Mouse (Mus musculus) heart, embryonic 16.5 days (tissue): Measurements from ENCODE around the gene Cd19. TPM values are rescaled to one million over a fixed set of nuclear protein-coding genes. Genes with fewer than 3 reads are reported as not detected.

Source experiments
- ATAC-seq: fragments of 200-750 bp; cut with Nextera tagmentation; replicated peaks from 2 replicates; pipeline ENCODE4 v1.8.0; 2017; ENCODE audit warnings: moderate number of reproducible peaks; ENCODE audit not compliant: insufficient read depth, low FRiP score; ENCODE audit errors: extremely low read depth
- H3K27ac ChIP-seq: fragments of 300-500 bp; sonication (generic); 2 replicates; pipeline ENCODE4 v1.5.1; 2014; ENCODE audit warnings: mild to moderate bottlenecking, low read length, control low read depth, moderate library complexity
- H3K27me3 ChIP-seq: fragments of 300-500 bp; sonication (generic); 2 replicates; pipeline ENCODE4 v1.6.1; 2014; ENCODE audit warnings: low read length, mixed read lengths; ENCODE audit not compliant: control insufficient read depth, insufficient read depth
- H3K36me3 ChIP-seq: fragments of 300-500 bp; sonication (generic); 2 replicates; pipeline ENCODE4 v1.6.1; 2014; ENCODE audit not compliant: control insufficient read depth, insufficient read depth
- H3K4me1 ChIP-seq: fragments of 300-500 bp; sonication (generic); 2 replicates; pipeline ENCODE4 v1.6.1; 2014; ENCODE audit warnings: low read length, mixed read lengths; ENCODE audit not compliant: control insufficient read depth, insufficient read depth
- H3K4me2 ChIP-seq: fragments of 300-500 bp; sonication (generic); 2 replicates; pipeline ENCODE4 v1.6.1; 2014; ENCODE audit warnings: low read depth, mild to moderate bottlenecking, control low read depth, low read length
- H3K4me3 ChIP-seq: fragments of 300-500 bp; sonication (generic); 2 replicates; pipeline ENCODE4 v1.5.1; 2014; ENCODE audit warnings: mild to moderate bottlenecking, control low read depth, low read length
- H3K9ac ChIP-seq: fragments of 300-500 bp; sonication (generic); 2 replicates; pipeline ENCODE4 v1.6.1; 2014; ENCODE audit warnings: low read length, control low read depth
- H3K9me3 ChIP-seq: fragments of 300-500 bp; sonication (generic); replicated peaks from 2 replicates; pipeline ENCODE4 v1.6.1; 2016; ENCODE audit warnings: low read length; ENCODE audit not compliant: control insufficient read depth
- WGBS: fragments of 180-500 bp; shearing (Covaris S2); extraction: QIAGEN DNeasy Blood & Tissue Kit; methylation state at CpG from one replicate; pipeline ENCODE4 v1.1.7; 2014; 5-methylcytosine and 5-hydroxymethylcytosine counted together
- polyA plus RNA-seq: library from polyadenylated mRNA; unstranded; fragments of >200 nt; fragmentation: Nextera tagmentation; extraction: Ambion mirVana; gene quantifications from 2 replicates; pipeline ENCODE4 v1.2.1, GENCODE M21; 2015

Gene Cd19
- polyA plus RNA-seq, result 0.05 and 0.09 TPM in 2 replicates

DNA sequence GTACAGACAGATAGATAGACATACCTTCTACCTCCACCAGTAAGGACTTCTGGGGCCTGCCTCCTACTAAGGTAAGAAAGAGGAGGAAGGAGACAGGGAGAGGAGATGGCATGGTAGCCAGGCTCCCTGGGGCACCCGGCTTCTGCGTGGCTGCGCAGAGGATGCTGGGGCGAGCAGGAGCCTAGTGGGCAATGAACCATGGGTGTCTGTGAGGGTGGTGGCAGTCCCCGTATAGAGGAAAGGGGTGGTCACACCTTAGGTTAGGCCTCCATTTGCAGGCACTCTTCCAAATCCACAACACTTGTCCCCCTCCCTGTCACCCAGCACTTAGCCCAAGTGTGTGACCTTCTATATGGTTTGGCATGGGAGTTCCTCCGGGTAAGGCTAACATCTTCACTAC is at the start of gene Cd19:
Gene Cd19 (minus strand): TSS at position 165 of the 400 bp plus-strand sequence.
- 83% methylated on average over 6 of the region's 6 CpGs for WGBS
- ATAC-seq, result no peak

GRCm38 (mm10) chr7:126464121-126464520 is 49.4 kb upstream of the Cd19 start:
- no peak overlapping the region for H3K9ac ChIP-seq
- no peak overlapping the region for H3K27ac ChIP-seq
- no peaks in the 10 kb centered on the region for H3K27me3 ChIP-seq
- peaks cover 27% of the 10 kb centered on the region for H3K36me3 ChIP-seq
- H3K4me1 ChIP-seq, result peaks cover 26% of the 10 kb centered on the region
- no peaks in the 10 kb centered on the region for H3K9me3 ChIP-seq
- no peak overlapping the region for H3K4me2 ChIP-seq
- no peak overlapping the region for H3K4me3 ChIP-seq
- 70% methylated on average over 4 of the region's 4 CpGs for WGBS
- ATAC-seq, result no peak

More for the DNA sequence above, at the start of gene Cd19:
- Histone ChIP-seq H3K4me1 (no peaks in the 10 kb centered on the region), H3K36me3 (no peaks in the 10 kb centered on the region), H3K27me3 (peaks cover 2% of the 10 kb centered on the region; the same call in 1 of the 2 replicates), H3K9me3 (no peaks in the 10 kb centered on the region), H3K9ac (no peak within 1 kb of the TSS), H3K27ac (no peak within 1 kb of the TSS), H3K4me2 (no peak within 1 kb of the TSS), H3K4me3 (no peak within 1 kb of the TSS)

DNA sequence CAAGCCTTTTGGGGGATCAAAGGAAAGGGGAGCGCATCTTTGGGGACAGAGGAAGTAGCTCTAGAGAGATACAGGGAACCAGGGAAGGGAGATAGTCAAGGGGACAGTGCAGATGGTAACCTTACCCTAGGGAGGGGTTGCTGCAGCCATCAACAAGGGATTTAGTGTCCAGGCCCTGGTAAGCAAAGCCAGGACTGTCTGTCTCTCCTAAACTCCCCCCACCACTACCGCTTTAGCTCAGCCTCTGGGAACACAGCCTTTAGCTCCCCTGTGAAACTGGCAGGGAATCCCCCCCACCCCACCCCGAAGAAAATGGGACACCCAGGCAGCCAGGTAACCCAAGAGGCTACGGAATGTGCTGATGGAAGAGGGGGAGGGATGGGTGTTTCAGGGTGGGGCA is 48.9 kb upstream of the Cd19 start:
- Histone ChIP-seq H3K9ac (no peak overlapping the region), H3K27me3 (no peaks in the 10 kb centered on the region), H3K4me2 (no peak overlapping the region), H3K4me1 (peaks cover 28% of the 10 kb centered on the region), H3K4me3 (no peak overlapping the region), H3K36me3 (peaks cover 21% of the 10 kb centered on the region), H3K9me3 (no peaks in the 10 kb centered on the region), H3K27ac (no peak overlapping the region)
- 61% methylated on average over 4 of the region's 4 CpGs for WGBS
- no peak for ATAC-seq

DNA sequence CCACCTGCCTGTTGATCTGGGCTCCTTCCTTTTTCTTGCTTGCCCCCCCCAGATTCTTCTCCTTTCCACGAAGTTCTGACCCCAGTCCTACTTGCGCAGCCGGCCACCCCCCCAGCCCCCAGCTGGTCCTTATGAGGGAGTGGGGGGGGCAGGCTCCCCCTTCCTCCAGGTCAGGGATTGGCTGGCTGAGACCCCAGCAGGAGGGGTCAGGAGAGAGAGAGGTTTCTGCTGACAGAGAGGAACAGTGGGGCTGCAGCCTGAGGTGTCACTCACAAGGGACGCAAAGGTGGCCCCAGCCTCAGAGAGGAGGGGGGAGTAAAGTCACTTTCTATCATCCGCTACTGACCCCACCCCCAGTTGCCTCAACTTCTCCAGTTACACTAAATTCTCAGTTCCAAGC is 48.3 kb upstream of the Cd19 start, which contains the start of gene Atp2a1:
Gene Atp2a1 (minus strand): TSS at position 105 of the 400 bp plus-strand sequence.
- no peak within 1 kb of the TSS for H3K27ac ChIP-seq
- H3K9ac ChIP-seq, result no peak within 1 kb of the TSS
- H3K4me2 ChIP-seq, result no peak within 1 kb of the TSS
- no peaks in the 10 kb centered on the region for H3K27me3 ChIP-seq
- H3K36me3 ChIP-seq, result peaks cover 16% of the 10 kb centered on the region
- H3K9me3 ChIP-seq, result no peaks in the 10 kb centered on the region
- no peak for ATAC-seq
- H3K4me1 ChIP-seq, result peaks cover 32% of the 10 kb centered on the region
- no peak within 1 kb of the TSS for H3K4me3 ChIP-seq
- WGBS, result 53% methylated on average over 5 of the region's 5 CpGs

- H3K4me2 ChIP-seq, result no peak overlapping the region
- H3K27ac ChIP-seq, result no peak overlapping the region
- H3K27me3 ChIP-seq, result no peaks in the 10 kb centered on the region
- H3K9me3 ChIP-seq, result no peaks in the 10 kb centered on the region
- no peak for ATAC-seq
- WGBS, result 68% methylated on average over 3 of the region's 3 CpGs
- no peak overlapping the region for H3K4me3 ChIP-seq
- no peak overlapping the region for H3K9ac ChIP-seq
- H3K36me3 ChIP-seq, result peaks cover 3% of the 10 kb centered on the region; the same call in 1 of the 2 replicates
- H3K4me1 ChIP-seq, result peaks cover 32% of the 10 kb centered on the region
These were observed 46.9 kb upstream of the Cd19 start for GRCm38 (mm10) chr7:126461626-126462025.

- Histone ChIP-seq H3K9me3 (no peaks in the 10 kb centered on the region), H3K4me1 (peaks cover 27% of the 10 kb centered on the region), H3K4me3 (no peak overlapping the region), H3K4me2 (no peak overlapping the region), H3K27me3 (no peaks in the 10 kb centered on the region), H3K36me3 (no peaks in the 10 kb centered on the region), H3K27ac (no peak overlapping the region), H3K9ac (no peak overlapping the region)
- WGBS, result 55% methylated on average over 10 of the region's 10 CpGs
- ATAC-seq, result no peak
These were observed 46.1 kb upstream of the Cd19 start for GRCm38 (mm10) chr7:126460623-126461399.

DNA sequence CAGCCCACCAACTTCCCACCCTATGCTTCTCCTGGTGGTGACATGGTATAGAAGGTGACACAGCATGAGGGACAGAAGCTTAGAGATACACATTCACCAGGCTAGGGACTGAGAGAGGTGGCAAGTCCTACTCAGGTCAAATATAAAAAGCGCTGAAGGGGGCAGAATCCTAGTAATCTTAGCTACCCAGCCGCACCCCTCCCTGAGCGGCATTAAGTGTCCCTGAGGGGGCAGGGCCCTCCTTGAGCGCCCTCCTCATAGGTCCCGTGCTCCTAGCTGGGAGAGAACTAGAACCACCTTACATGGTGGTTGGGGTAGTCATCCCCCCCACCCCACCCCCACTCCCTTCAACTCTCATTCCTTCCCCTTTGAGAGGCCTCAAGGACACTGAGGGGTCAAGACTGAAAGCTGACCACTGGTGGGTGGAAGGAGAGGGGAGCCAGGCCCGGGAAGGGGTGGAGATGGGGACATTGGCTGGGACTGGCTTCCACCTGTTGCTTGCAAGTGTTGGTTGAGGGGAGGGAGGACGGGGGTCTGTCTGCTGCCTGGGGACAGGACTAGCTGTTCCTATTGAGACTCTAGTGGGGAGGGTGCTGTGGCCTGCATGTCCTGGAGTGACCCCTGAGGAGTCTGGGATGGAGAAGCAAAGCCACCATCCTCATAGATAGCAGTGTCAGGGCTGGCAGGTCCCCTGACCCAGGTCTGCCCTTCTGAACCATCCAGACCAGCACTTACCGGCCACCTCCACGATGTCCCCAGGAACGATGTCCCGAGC is 44.3 kb upstream of the Cd19 start:
- Histone ChIP-seq H3K27ac (no peak overlapping the region), H3K36me3 (no peaks in the 10 kb centered on the region), H3K4me2 (no peak overlapping the region), H3K9ac (no peak overlapping the region), H3K4me1 (peaks cover 9% of the 10 kb centered on the region), H3K4me3 (no peak overlapping the region), H3K27me3 (no peaks in the 10 kb centered on the region), H3K9me3 (no peaks in the 10 kb centered on the region)
- no peak for ATAC-seq
- WGBS, result 71% methylated on average over 11 of the region's 11 CpGs

DNA sequence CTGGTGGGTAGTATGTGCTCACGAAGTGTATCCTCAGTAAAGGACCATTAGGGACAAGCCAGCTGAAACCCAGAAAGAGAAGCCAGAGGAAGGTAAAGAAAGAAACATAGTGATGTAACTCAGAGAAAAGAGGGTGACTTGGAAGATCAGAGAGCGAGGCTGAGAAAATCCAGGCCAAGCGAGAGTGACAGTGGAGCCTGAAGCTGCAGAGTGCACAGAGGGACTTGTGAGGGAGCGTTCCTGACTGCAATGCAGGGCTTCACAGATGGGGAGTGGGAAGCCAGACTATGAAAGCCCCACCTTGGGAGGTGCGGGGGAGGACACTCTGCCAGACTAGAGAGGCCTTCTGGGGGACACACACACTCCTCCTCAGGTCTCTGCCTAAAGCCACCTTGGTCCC is 43.5 kb upstream of the Cd19 start:
- Histone ChIP-seq H3K27me3 (no peaks in the 10 kb centered on the region), H3K9me3 (no peaks in the 10 kb centered on the region), H3K4me3 (no peak overlapping the region), H3K27ac (no peak overlapping the region), H3K9ac (no peak overlapping the region), H3K4me2 (no peak overlapping the region), H3K36me3 (no peaks in the 10 kb centered on the region), H3K4me1 (peaks cover 6% of the 10 kb centered on the region)
- 66% methylated on average over 5 of the region's 5 CpGs for whole genome bisulfite sequencing
- no peak for ATAC-seq
